Mouse (Mus musculus): ENCODE results near the gene Tk2. TPM values are rescaled to one million over a fixed set of nuclear protein-coding genes. Genes with fewer than 3 reads are reported as not detected.
"Not testable (repeated sequence)": the region's sequence is repeated elsewhere in the genome, so short reads cannot be mapped to it uniquely, and the experiment has no call there.

The Tk2 gene
- polyA plus RNA-seq (2012; rRNA removed): 41.2 and 42.7 TPM in 2 replicates

DNA sequence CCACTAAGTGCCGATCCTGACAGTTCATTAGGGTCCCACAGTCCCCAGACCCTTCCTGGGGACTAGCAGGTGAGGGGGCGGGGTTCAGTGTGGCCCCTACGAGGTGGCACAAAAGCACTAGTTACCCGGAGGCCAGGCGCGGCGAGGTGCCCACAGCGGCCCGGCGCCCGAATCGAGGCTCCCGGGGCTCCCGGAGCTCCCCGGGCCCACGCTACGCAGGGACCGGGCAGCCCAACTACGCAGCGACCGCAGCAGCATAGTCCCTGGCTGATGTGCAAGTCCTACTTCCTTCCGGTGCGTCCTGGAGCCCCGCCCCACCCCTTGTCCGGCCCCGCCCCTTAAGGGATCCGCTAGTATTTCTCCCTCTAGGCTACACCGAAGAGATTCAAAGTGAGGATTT lies at the start of gene Tk2:
Gene Tk2 (minus strand): TSS at position 283 of the 400 bp plus-strand sequence.
- peak; percentile 82 for TF ChIP-seq POLR2A (IDR thresholded peaks at IDR 0.05; ENCODE audit: borderline replicate concordance, extremely low read depth, insufficient read depth, insufficient read length, poor library complexity, severe bottlenecking)
- no peak for TF ChIP-seq CTCF (IDR thresholded peaks at IDR 0.05; ENCODE audit: borderline replicate concordance, extremely low read depth, insufficient read depth, insufficient read length)
- DNase-seq (ENCODE audit: low read depth): peak; percentile 93

- no peak for TF ChIP-seq POLR2A (IDR thresholded peaks at IDR 0.05; ENCODE audit: borderline replicate concordance, extremely low read depth, insufficient read depth, insufficient read length, poor library complexity, severe bottlenecking)
- no peak for TF ChIP-seq CTCF (IDR thresholded peaks at IDR 0.05; ENCODE audit: borderline replicate concordance, extremely low read depth, insufficient read depth, insufficient read length)
- no peak for DNase-seq (ENCODE audit: low read depth)
Measured at GRCm38 (mm10) chr8:104294396-104294795, 46.0 kb upstream of the Tk2 start.

GRCm38 (mm10) chr8:104293081-104293480 lies 44.7 kb upstream of the Tk2 start, which contains the start of gene Cmtm2a:
Gene Cmtm2a, minus strand, starts transcription at chr8:104293181.
- DNase-seq (ENCODE audit: low read depth): not testable (repeated sequence)

- no peak for TF ChIP-seq CTCF (IDR thresholded peaks at IDR 0.05; ENCODE audit: borderline replicate concordance, extremely low read depth, insufficient read depth, insufficient read length)
- no peak for TF ChIP-seq POLR2A (IDR thresholded peaks at IDR 0.05; ENCODE audit: borderline replicate concordance, extremely low read depth, insufficient read depth, insufficient read length, poor library complexity, severe bottlenecking)
- DNase-seq (ENCODE audit: low read depth): peak; percentile 8
Measured at GRCm38 (mm10) chr8:104268937-104269440, 20.6 kb upstream of the Tk2 start.

GRCm38 (mm10) chr8:104268368-104268767 lies 20.0 kb upstream of the Tk2 start:
- TF ChIP-seq POLR2A (IDR thresholded peaks at IDR 0.05; ENCODE audit: borderline replicate concordance, extremely low read depth, insufficient read depth, insufficient read length, poor library complexity, severe bottlenecking) (no peak), CTCF (IDR thresholded peaks at IDR 0.05; ENCODE audit: borderline replicate concordance, extremely low read depth, insufficient read depth, insufficient read length) (no peak)
- no peak for DNase-seq (ENCODE audit: low read depth)

GRCm38 (mm10) chr8:104264271-104264935 lies 16.0 kb upstream of the Tk2 start:
- not testable (repeated sequence) for DNase-seq (ENCODE audit: low read depth)

DNA sequence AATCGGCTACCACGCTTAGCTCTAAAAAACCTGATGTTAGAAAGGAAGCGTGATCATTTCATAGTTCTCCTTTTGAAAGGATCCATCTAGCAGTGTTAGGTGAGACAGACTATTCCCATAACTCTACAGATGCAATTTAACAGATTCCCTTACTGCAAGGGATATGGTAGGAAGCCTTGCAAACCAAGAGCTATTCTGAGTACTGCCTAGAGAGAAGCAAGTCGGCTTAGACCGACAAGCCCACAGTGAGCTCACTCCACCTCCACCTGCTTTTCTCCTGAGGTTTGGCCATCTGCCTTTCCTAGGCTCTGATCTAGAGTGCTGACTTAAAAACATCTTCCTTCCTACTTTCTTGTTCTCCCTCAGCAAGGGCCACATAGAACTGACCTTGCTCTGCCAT lies 13.4 kb upstream of the Tk2 start:
- not testable (repeated sequence) for DNase-seq (ENCODE audit: low read depth)

DNA sequence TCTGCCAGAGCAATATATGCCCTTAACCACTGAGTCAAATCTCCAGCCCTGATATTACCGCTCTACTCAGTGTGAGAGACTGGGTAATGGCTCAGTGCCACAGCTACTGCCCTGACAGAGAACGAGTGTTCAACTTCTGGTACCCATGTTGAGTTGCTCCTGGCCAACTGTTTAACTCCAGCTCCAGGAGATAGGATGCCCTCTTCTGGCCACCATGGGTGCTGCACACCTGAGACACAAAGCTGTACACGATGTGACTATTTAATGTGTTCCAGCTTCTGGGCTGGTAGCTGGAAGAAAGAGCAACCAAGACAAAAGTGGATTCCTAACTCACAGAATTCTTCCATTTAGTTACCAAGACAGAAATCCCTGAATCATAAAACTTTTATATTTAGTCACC lies 4.7 kb upstream of the Tk2 start:
- TF ChIP-seq POLR2A (IDR thresholded peaks at IDR 0.05; ENCODE audit: borderline replicate concordance, extremely low read depth, insufficient read depth, insufficient read length, poor library complexity, severe bottlenecking): no peak
- TF ChIP-seq CTCF (IDR thresholded peaks at IDR 0.05; ENCODE audit: borderline replicate concordance, extremely low read depth, insufficient read depth, insufficient read length): peak; percentile 29; the same call in 1 of the 2 replicates
- no peak for DNase-seq (ENCODE audit: low read depth)

- TF ChIP-seq CTCF (IDR thresholded peaks at IDR 0.05; ENCODE audit: borderline replicate concordance, extremely low read depth, insufficient read depth, insufficient read length) (no peak), POLR2A (IDR thresholded peaks at IDR 0.05; ENCODE audit: borderline replicate concordance, extremely low read depth, insufficient read depth, insufficient read length, poor library complexity, severe bottlenecking) (no peak)
- DNase-seq (ENCODE audit: low read depth): no peak
Measured at GRCm38 (mm10) chr8:104251461-104251860, 3.1 kb upstream of the Tk2 start.

GRCm38 (mm10) chr8:104250439-104251367 lies 2.3 kb upstream of the Tk2 start, which contains the start of gene Cklf:
Gene Cklf, plus strand, starts transcription at chr8:104250861.
- peak; percentile 86 for TF ChIP-seq POLR2A (IDR thresholded peaks at IDR 0.05; ENCODE audit: borderline replicate concordance, extremely low read depth, insufficient read depth, insufficient read length, poor library complexity, severe bottlenecking)
- 0 out of 2 replicates have a peak, but pooled peaks have one; percentile 36 for TF ChIP-seq CTCF (IDR thresholded peaks at IDR 0.05; ENCODE audit: borderline replicate concordance, extremely low read depth, insufficient read depth, insufficient read length)

GRCm38 (mm10) chr8:104249442-104249996 lies 1.2 kb upstream of the Tk2 start:
- no peak for DNase-seq (ENCODE audit: low read depth)
- TF ChIP-seq POLR2A (IDR thresholded peaks at IDR 0.05; ENCODE audit: borderline replicate concordance, extremely low read depth, insufficient read depth, insufficient read length, poor library complexity, severe bottlenecking) (no peak), CTCF (IDR thresholded peaks at IDR 0.05; ENCODE audit: borderline replicate concordance, extremely low read depth, insufficient read depth, insufficient read length) (no peak)

More at GRCm38 (mm10) chr8:104250439-104251367, 2.3 kb upstream of the Tk2 start, which contains the start of gene Cklf:
- peak; percentile 96 for DNase-seq (ENCODE audit: low read depth)

DNA sequence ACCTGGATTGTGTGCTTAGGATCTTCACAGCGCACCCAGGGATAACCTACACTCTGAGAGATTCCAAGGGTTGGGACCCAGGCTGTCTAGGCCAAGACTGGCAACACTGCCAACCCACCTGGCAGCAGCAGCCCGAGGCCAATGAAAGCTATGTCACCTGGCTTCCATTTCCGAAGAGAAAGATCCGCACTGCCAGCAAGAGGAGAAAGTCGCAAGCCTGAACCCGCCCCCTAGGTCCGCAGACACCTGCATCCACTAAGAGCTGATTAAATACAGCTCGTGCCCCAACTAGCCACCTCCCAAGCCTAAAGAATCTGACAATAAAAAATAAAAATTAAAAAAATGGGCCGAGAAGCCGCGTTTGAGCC lies 466 bp downstream of the Tk2 start:
- peak; percentile 14 for DNase-seq (ENCODE audit: low read depth)
- no peak for TF ChIP-seq CTCF (IDR thresholded peaks at IDR 0.05; ENCODE audit: borderline replicate concordance, extremely low read depth, insufficient read depth, insufficient read length)
- no peak for TF ChIP-seq POLR2A (IDR thresholded peaks at IDR 0.05; ENCODE audit: borderline replicate concordance, extremely low read depth, insufficient read depth, insufficient read length, poor library complexity, severe bottlenecking)
